Mouse (Mus musculus): ENCODE data around the gene Spsb1. TPM values are rescaled to one million over a fixed set of nuclear protein-coding genes. Genes with fewer than 3 reads are reported as not detected.

Gene Spsb1
- polyA plus RNA-seq, 1 experiment from 2014 or later, result 15.9 TPM

DNA sequence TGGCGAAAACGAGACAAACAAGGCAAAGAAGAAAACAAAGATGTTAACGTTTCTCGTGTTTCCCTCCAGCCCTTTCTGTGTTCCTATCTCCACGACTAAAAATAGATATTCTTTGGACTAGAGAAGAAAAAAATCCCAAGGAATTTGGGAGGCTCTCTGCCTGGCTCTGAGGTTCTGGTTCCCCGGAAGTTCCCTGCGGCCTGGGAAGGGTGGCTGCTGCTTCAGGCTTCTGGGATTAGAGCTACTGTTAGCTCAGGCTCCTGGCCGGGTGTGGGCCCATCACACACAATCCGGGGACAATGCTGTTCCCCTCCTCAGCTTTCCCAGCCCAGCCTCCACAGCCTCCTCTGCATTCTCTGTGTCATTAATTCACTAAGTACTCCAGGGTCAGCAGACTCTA, 86.8 kb downstream of the Spsb1 start:
- Histone ChIP-seq H3K27me3 (ENCODE audit: control insufficient read depth, insufficient read depth, low read length) (no peaks in the 10 kb centered on the region), H3K27ac (ENCODE audit: low read length) (peak overlapping the region; percentile 2; the same call in 1 of the 2 replicates), H3K4me2 (replicated peaks; ENCODE audit: low read depth, low read length) (no peak overlapping the region), H3K4me3 (ENCODE audit: low read depth, low read length) (no peak overlapping the region), H3K9me3 (ENCODE audit: control insufficient read depth, low read depth, low read length) (no peaks in the 10 kb centered on the region), H3K36me3 (ENCODE audit: control insufficient read depth, insufficient read depth, low read length) (no peaks in the 10 kb centered on the region), H3K4me1 (ENCODE audit: control insufficient read depth, insufficient read depth, low read length) (no peaks in the 10 kb centered on the region), H3K9ac (replicated peaks; ENCODE audit: low read depth, low read length) (no peak overlapping the region)
- 44% methylated on average over 9 of the region's 9 CpGs for WGBS
- no peak for ATAC-seq (ENCODE audit: insufficient number of reproducible peaks, insufficient read depth, low FRiP score, low read depth)

- no peak for ATAC-seq (ENCODE audit: insufficient number of reproducible peaks, insufficient read depth, low FRiP score, low read depth)
- no peaks in the 10 kb centered on the region for H3K9me3 ChIP-seq (ENCODE audit: control insufficient read depth, low read depth, low read length)
- no peak overlapping the region for H3K9ac ChIP-seq (replicated peaks; ENCODE audit: low read depth, low read length)
- H3K36me3 ChIP-seq (ENCODE audit: control insufficient read depth, insufficient read depth, low read length), result no peaks in the 10 kb centered on the region
- no peaks in the 10 kb centered on the region for H3K4me1 ChIP-seq (ENCODE audit: control insufficient read depth, insufficient read depth, low read length)
- H3K27me3 ChIP-seq (ENCODE audit: control insufficient read depth, insufficient read depth, low read length), result no peaks in the 10 kb centered on the region
- no peak overlapping the region for H3K4me2 ChIP-seq (replicated peaks; ENCODE audit: low read depth, low read length)
- H3K4me3 ChIP-seq (ENCODE audit: low read depth, low read length), result no peak overlapping the region
- 66% methylated on average over 4 of the region's 4 CpGs for WGBS
- no peak overlapping the region for H3K27ac ChIP-seq (ENCODE audit: low read length)
These were observed 87.5 kb downstream of the Spsb1 start for GRCm38 (mm10) chr4:149867351-149867750.

DNA sequence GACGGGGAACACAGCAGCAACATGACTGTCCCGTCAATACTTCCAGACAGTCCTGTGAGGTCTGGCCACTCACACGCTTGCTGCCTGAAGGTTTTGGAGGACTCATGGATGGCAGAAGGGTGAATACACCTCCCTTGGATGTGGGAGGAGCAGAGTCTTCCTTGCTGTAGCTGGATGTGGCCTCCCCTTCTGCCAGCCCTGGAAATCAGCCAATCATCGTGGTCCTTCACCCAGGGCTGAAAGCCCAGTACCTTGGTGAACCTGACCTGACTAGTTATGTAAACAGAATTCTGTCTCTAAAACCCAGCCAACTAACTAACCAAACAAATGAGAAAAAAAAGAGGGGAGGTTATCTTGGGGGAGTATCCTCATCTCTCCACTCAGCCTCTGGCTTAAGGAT, 90.4 kb downstream of the Spsb1 start:
- Histone ChIP-seq H3K9ac (replicated peaks; ENCODE audit: low read depth, low read length) (no peak overlapping the region), H3K4me3 (ENCODE audit: low read depth, low read length) (no peak overlapping the region), H3K27me3 (ENCODE audit: control insufficient read depth, insufficient read depth, low read length) (no peaks in the 10 kb centered on the region), H3K4me2 (replicated peaks; ENCODE audit: low read depth, low read length) (no peak overlapping the region), H3K27ac (ENCODE audit: low read length) (no peak overlapping the region), H3K4me1 (ENCODE audit: control insufficient read depth, insufficient read depth, low read length) (no peaks in the 10 kb centered on the region), H3K36me3 (ENCODE audit: control insufficient read depth, insufficient read depth, low read length) (no peaks in the 10 kb centered on the region), H3K9me3 (ENCODE audit: control insufficient read depth, low read depth, low read length) (no peaks in the 10 kb centered on the region)
- 64% methylated on average over 4 of the region's 4 CpGs for WGBS
- ATAC-seq (ENCODE audit: insufficient number of reproducible peaks, insufficient read depth, low FRiP score, low read depth), result 0 out of 2 replicates have a peak, but pooled peaks have one; percentile 31

- 77% methylated on average over 9 of the region's 9 CpGs for WGBS
- no peaks in the 10 kb centered on the region for H3K4me1 ChIP-seq (ENCODE audit: control insufficient read depth, insufficient read depth, low read length)
These were observed 91.3 kb downstream of the Spsb1 start for GRCm38 (mm10) chr4:149863522-149863921.

DNA sequence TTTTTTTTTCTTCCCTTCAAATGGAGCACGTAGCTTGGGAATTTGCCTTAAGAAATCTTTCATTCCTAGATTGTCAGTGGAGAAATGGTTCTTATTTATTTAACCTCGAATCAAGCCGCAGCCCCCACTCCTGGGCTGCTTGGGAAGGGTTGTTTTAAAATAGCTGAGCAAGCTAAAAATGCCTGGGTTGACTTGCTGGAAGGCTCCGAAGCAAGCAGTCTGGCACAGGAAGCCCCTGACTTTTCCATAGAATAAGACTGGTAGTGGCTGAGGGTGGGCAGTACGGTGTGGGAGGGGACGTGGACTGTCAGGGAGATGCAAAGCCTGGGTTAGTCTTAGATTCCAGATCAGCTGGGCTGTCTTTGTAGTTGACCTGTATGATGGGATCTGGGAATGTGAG, 94.5 kb downstream of the Spsb1 start:
- H3K9ac ChIP-seq (replicated peaks; ENCODE audit: low read depth, low read length), result no peak overlapping the region
- no peaks in the 10 kb centered on the region for H3K9me3 ChIP-seq (ENCODE audit: control insufficient read depth, low read depth, low read length)
- H3K27me3 ChIP-seq (ENCODE audit: control insufficient read depth, insufficient read depth, low read length), result no peaks in the 10 kb centered on the region
- no peaks in the 10 kb centered on the region for H3K36me3 ChIP-seq (ENCODE audit: control insufficient read depth, insufficient read depth, low read length)
- H3K27ac ChIP-seq (ENCODE audit: low read length), result no peak overlapping the region; the same call in 1 of the 2 replicates
- H3K4me1 ChIP-seq (ENCODE audit: control insufficient read depth, insufficient read depth, low read length), result peaks cover 11% of the 10 kb centered on the region; the same call in 1 of the 2 replicates
- ATAC-seq (ENCODE audit: insufficient number of reproducible peaks, insufficient read depth, low FRiP score, low read depth), result no peak
- WGBS, result 47% methylated on average over 6 of the region's 6 CpGs
- H3K4me3 ChIP-seq (ENCODE audit: low read depth, low read length), result no peak overlapping the region
- no peak overlapping the region for H3K4me2 ChIP-seq (replicated peaks; ENCODE audit: low read depth, low read length)

More at GRCm38 (mm10) chr4:149863522-149863921, 91.3 kb downstream of the Spsb1 start:
- no peak for ATAC-seq (ENCODE audit: insufficient number of reproducible peaks, insufficient read depth, low FRiP score, low read depth)
- Histone ChIP-seq H3K9me3 (ENCODE audit: control insufficient read depth, low read depth, low read length) (no peaks in the 10 kb centered on the region), H3K36me3 (ENCODE audit: control insufficient read depth, insufficient read depth, low read length) (no peaks in the 10 kb centered on the region), H3K4me2 (replicated peaks; ENCODE audit: low read depth, low read length) (no peak overlapping the region), H3K27ac (ENCODE audit: low read length) (no peak overlapping the region), H3K27me3 (ENCODE audit: control insufficient read depth, insufficient read depth, low read length) (no peaks in the 10 kb centered on the region), H3K9ac (replicated peaks; ENCODE audit: low read depth, low read length) (no peak overlapping the region), H3K4me3 (ENCODE audit: low read depth, low read length) (no peak overlapping the region)

- no peaks in the 10 kb centered on the region for H3K27me3 ChIP-seq (ENCODE audit: control insufficient read depth, insufficient read depth, low read length)
- H3K4me1 ChIP-seq (ENCODE audit: control insufficient read depth, insufficient read depth, low read length), result peaks cover 21% of the 10 kb centered on the region; the same call in 1 of the 2 replicates
- H3K4me3 ChIP-seq (ENCODE audit: low read depth, low read length), result no peak overlapping the region
- 67% methylated on average over 8 of the region's 8 CpGs for WGBS
- H3K9ac ChIP-seq (replicated peaks; ENCODE audit: low read depth, low read length), result no peak overlapping the region
- H3K4me2 ChIP-seq (replicated peaks; ENCODE audit: low read depth, low read length), result no peak overlapping the region
- no peak overlapping the region for H3K27ac ChIP-seq (ENCODE audit: low read length)
- ATAC-seq (ENCODE audit: insufficient number of reproducible peaks, insufficient read depth, low FRiP score, low read depth), result no peak
- no peaks in the 10 kb centered on the region for H3K9me3 ChIP-seq (ENCODE audit: control insufficient read depth, low read depth, low read length)
- H3K36me3 ChIP-seq (ENCODE audit: control insufficient read depth, insufficient read depth, low read length), result no peaks in the 10 kb centered on the region
These were observed 96.3 kb downstream of the Spsb1 start for GRCm38 (mm10) chr4:149858584-149858983.

- no peak overlapping the region for H3K4me3 ChIP-seq (ENCODE audit: low read depth, low read length)
- H3K4me2 ChIP-seq (replicated peaks; ENCODE audit: low read depth, low read length), result no peak overlapping the region
- H3K36me3 ChIP-seq (ENCODE audit: control insufficient read depth, insufficient read depth, low read length), result no peaks in the 10 kb centered on the region
- H3K9ac ChIP-seq (replicated peaks; ENCODE audit: low read depth, low read length), result no peak overlapping the region
- H3K4me1 ChIP-seq (ENCODE audit: control insufficient read depth, insufficient read depth, low read length), result peaks cover 21% of the 10 kb centered on the region; the same call in 1 of the 2 replicates
- no peak for ATAC-seq (ENCODE audit: insufficient number of reproducible peaks, insufficient read depth, low FRiP score, low read depth)
- WGBS, result 79% methylated on average over 6 of the region's 6 CpGs
- H3K9me3 ChIP-seq (ENCODE audit: control insufficient read depth, low read depth, low read length), result no peaks in the 10 kb centered on the region
- no peaks in the 10 kb centered on the region for H3K27me3 ChIP-seq (ENCODE audit: control insufficient read depth, insufficient read depth, low read length)
- no peak overlapping the region for H3K27ac ChIP-seq (ENCODE audit: low read length)
These were observed 96.7 kb downstream of the Spsb1 start for GRCm38 (mm10) chr4:149858097-149858496.

- no peak overlapping the region for H3K9ac ChIP-seq (replicated peaks; ENCODE audit: low read depth, low read length)
- no peak overlapping the region for H3K4me2 ChIP-seq (replicated peaks; ENCODE audit: low read depth, low read length)
- no peak overlapping the region for H3K27ac ChIP-seq (ENCODE audit: low read length)
- no peak for ATAC-seq (ENCODE audit: insufficient number of reproducible peaks, insufficient read depth, low FRiP score, low read depth)
- no peaks in the 10 kb centered on the region for H3K27me3 ChIP-seq (ENCODE audit: control insufficient read depth, insufficient read depth, low read length)
- H3K36me3 ChIP-seq (ENCODE audit: control insufficient read depth, insufficient read depth, low read length), result no peaks in the 10 kb centered on the region
- H3K4me3 ChIP-seq (ENCODE audit: low read depth, low read length), result no peak overlapping the region
- 70% methylated on average over 3 of the region's 3 CpGs for WGBS
- H3K4me1 ChIP-seq (ENCODE audit: control insufficient read depth, insufficient read depth, low read length), result peaks cover 21% of the 10 kb centered on the region; the same call in 1 of the 2 replicates
- H3K9me3 ChIP-seq (ENCODE audit: control insufficient read depth, low read depth, low read length), result no peaks in the 10 kb centered on the region
These were observed 97.2 kb downstream of the Spsb1 start for GRCm38 (mm10) chr4:149857688-149858087.

All from stomach, embryonic 14.5 days (tissue).